13 mouse cellular contexts compared by ENCODE assay signal in genomic region chr5:65489830-65490229, GRCm38 (mm10). TPM values are rescaled to one million over a fixed set of nuclear protein-coding genes. Genes with fewer than 3 reads are reported as not detected.
DNase-seq lines count a peak whose midpoint lies in the region; ATAC-seq and TF ChIP-seq lines count a peak whose summit lies in the region.
"Had no signal": no experiment of that assay in that cellular context is flagged by ENCODE, and none has a peak within 500 bp of the region (broad histone marks: within the 10 kb centered on the region; RNA-seq: fewer than 3 reads in every experiment).

No protein-coding gene starts in this region.

- no peak for TF ChIP-seq RAD21 in MEL (IDR thresholded peaks at IDR 0.05; ENCODE audit: low read depth, low read length)

- no peak overlapping the region for H3K4me2 ChIP-seq in hindbrain, postnatal 0 days (ENCODE audit: low read depth, low read length)
- H3K4me2 ChIP-seq: embryonic facial prominence, embryonic 15.5 days had no signal

- H3K36me3 ChIP-seq in hindbrain, postnatal 0 days (ENCODE audit: insufficient read depth, low read length): no peaks in the 10 kb centered on the region
- no peaks in the 10 kb centered on the region for H3K36me3 ChIP-seq in hindbrain, embryonic 10.5 days
- peaks cover 0 to 16% of the 10 kb centered on the region in 2 experiments; a peak in 2 of 4 replicates for H3K36me3 ChIP-seq in MEL (ENCODE audit: control insufficient read depth in 1 of 2, insufficient read depth in 2 of 2, low read length in 2 of 2)
- H3K36me3 ChIP-seq: embryonic facial prominence, embryonic 15.5 days had no signal

- no peak for ATAC-seq in hindbrain, postnatal 0 days
- peak; percentile 39 for ATAC-seq in granulocyte monocyte progenitor cell, adult 5-6 weeks (replicated peaks; ENCODE audit: poor library complexity, severe bottlenecking)
- no peak for ATAC-seq in erythroid progenitor cell, adult 5-6 weeks (replicated peaks; ENCODE audit: low FRiP score, poor library complexity, severe bottlenecking)
- ATAC-seq: midbrain, embryonic 13.5 days; Patski had no signal

- no peak overlapping the region for H3K9ac ChIP-seq in hindbrain, postnatal 0 days (replicated peaks; ENCODE audit: low read length)
- H3K9ac ChIP-seq in MEL (ENCODE audit: control insufficient read depth, low read depth, low read length, poor library complexity, severe bottlenecking): no peak overlapping the region
- H3K9ac ChIP-seq: embryonic facial prominence, embryonic 15.5 days; midbrain, embryonic 13.5 days had no signal

- WGBS in hindbrain, postnatal 0 days: 73% methylated on average over 4 of the region's 4 CpGs
- 92% methylated on average over 4 of the region's 4 CpGs for WGBS in hindbrain, embryonic 10.5 days

- H3K4me1 ChIP-seq in hindbrain, postnatal 0 days (ENCODE audit: insufficient read depth, low read length): peaks cover 12% of the 10 kb centered on the region; the same call in 1 of the 2 replicates
- peaks cover 21% of the 10 kb centered on the region for H3K4me1 ChIP-seq in hindbrain, embryonic 10.5 days (replicated peaks)
- H3K4me1 ChIP-seq in MEL (ENCODE audit: control insufficient read depth in 1 of 2, insufficient read depth in 2 of 2, low read length in 2 of 2): peaks cover 10 to 12% of the 10 kb centered on the region in 2 experiments

- no peak for TF ChIP-seq POLR2A in MEL (IDR thresholded peaks at IDR 0.05; ENCODE audit: control insufficient read depth in 1 of 2, insufficient read depth in 1 of 2, low read depth in 1 of 2, low read length in 2 of 2, poor library complexity in 1 of 2)

- TF ChIP-seq CTCF in hindbrain, postnatal 0 days (IDR thresholded peaks at IDR 0.05; ENCODE audit: low read depth): no peak
- no peak for TF ChIP-seq CTCF in MEL (IDR thresholded peaks at IDR 0.05 in 2 of 3, conservative IDR thresholded peaks at IDR 0.05 in 1 of 3; ENCODE audit: control insufficient read depth in 1 of 3, insufficient read depth in 1 of 3, low read depth in 2 of 3, low read length in 3 of 3, poor library complexity in 1 of 3, severe bottlenecking in 1 of 3)

- H3K27me3 ChIP-seq in hindbrain, postnatal 0 days (ENCODE audit: insufficient read depth, low read length): no peaks in the 10 kb centered on the region
- peaks cover 3% of the 10 kb centered on the region; the same call in 1 of the 2 replicates for H3K27me3 ChIP-seq in hindbrain, embryonic 10.5 days (ENCODE audit: insufficient read depth, poor library complexity, severe bottlenecking)
- no peaks in the 10 kb centered on the region for H3K27me3 ChIP-seq in MEL (ENCODE audit: control insufficient read depth in 1 of 2, insufficient read depth in 2 of 2, low read length in 2 of 2)
- H3K27me3 ChIP-seq: embryonic facial prominence, embryonic 15.5 days; midbrain, embryonic 13.5 days; Patski had no signal

- H3K4me3 ChIP-seq in hindbrain, postnatal 0 days (ENCODE audit: low read length): no peak overlapping the region
- no peak overlapping the region for H3K4me3 ChIP-seq in hindbrain, embryonic 10.5 days
- H3K4me3 ChIP-seq in MEL (ENCODE audit: control insufficient read depth in 1 of 2, insufficient read depth in 1 of 2, low read depth in 2 of 2, low read length in 2 of 2): no peak overlapping the region
- H3K4me3 ChIP-seq: embryonic facial prominence, embryonic 15.5 days; midbrain, embryonic 13.5 days had no signal

- peaks cover 3% of the 10 kb centered on the region; the same call in 1 of the 2 replicates for H3K79me2 ChIP-seq in MEL (ENCODE audit: control insufficient read depth, insufficient read depth, low read length, poor library complexity)

- peak; percentile 32 for DNase-seq in hindbrain, postnatal 0 days (ENCODE audit: low spot score)
- no peak for DNase-seq in hindbrain, embryonic 10.5 days (ENCODE audit: low spot score)
- DNase-seq in MEL (ENCODE audit: low read depth, low spot score): peak; percentile 72
- DNase-seq in lung, postnatal 25 days (ENCODE audit: low spot score): peak; percentile 85
- no peak for DNase-seq in layer of hippocampus, postnatal 25 days (ENCODE audit: extremely low spot score in 1 of 2, low spot score in 1 of 2)
- DNase-seq in right cerebral cortex, postnatal 10 days (ENCODE audit: low spot score in 2 of 2): no peak
- DNase-seq: gastrocnemius, postnatal 25 days had no signal

- TF ChIP-seq EP300 in MEL (IDR thresholded peaks at IDR 0.05; ENCODE audit: low read depth in 1 of 2, low read length in 2 of 2): 0 out of 4 replicates have a peak, but pooled peaks of 1 of the 2 experiments have one; percentile 10

- H3K27ac ChIP-seq in hindbrain, postnatal 0 days: no peak overlapping the region
- no peak overlapping the region for H3K27ac ChIP-seq in hindbrain, embryonic 10.5 days
- H3K27ac ChIP-seq in MEL (ENCODE audit: control insufficient read depth, low read depth, low read length): no peak overlapping the region
- H3K27ac ChIP-seq: embryonic facial prominence, embryonic 15.5 days; midbrain, embryonic 13.5 days had no signal

- no peaks in the 10 kb centered on the region for H3K9me3 ChIP-seq in hindbrain, postnatal 0 days (ENCODE audit: low read length)
- H3K9me3 ChIP-seq in hindbrain, embryonic 10.5 days: no peaks in the 10 kb centered on the region
- H3K9me3 ChIP-seq in MEL (replicated peaks; ENCODE audit: insufficient read depth, low read length): no peaks in the 10 kb centered on the region
- H3K9me3 ChIP-seq: embryonic facial prominence, embryonic 15.5 days; midbrain, embryonic 13.5 days had no signal

TF ChIP-seq in MEL, 35 proteins besides CTCF, POLR2A, EP300 and RAD21:
- TF ChIP-seq MYB (IDR thresholded peaks at IDR 0.05; ENCODE audit: low read depth, low read length) (no peak), RCOR1 (IDR thresholded peaks at IDR 0.05; ENCODE audit: low read depth, low read length) (0 out of 2 replicates have a peak, but pooled peaks have one; percentile 16)
TF ChIP-seq in MEL: peak in this region for 1.

RNA-seq across cellular contexts. Expression of gene Gm43552, which starts 2.8 kb away (rescaled TPM):
- not detected in 2 replicates for total RNA-seq in hindbrain, postnatal 0 days (2014; rRNA removed)
- not detected in 2 replicates for polyA plus RNA-seq in hindbrain, postnatal 0 days (2015; fragmentation: Nextera tagmentation; extraction: Ambion mirVana)
- polyA plus RNA-seq in hindbrain, embryonic 10.5 days (2016; fragmentation: Nextera tagmentation; extraction: Ambion mirVana): not detected in 2 replicates
- not detected in 2 replicates for total RNA-seq in MEL (2012; rRNA removed)
- polyA plus RNA-seq in MEL (2012; ENCODE audit: insufficient read depth in 1 of 2, insufficient read length in 2 of 2, low read depth in 1 of 2, low replicate concordance in 2 of 2, missing spikeins in 1 of 2): 1 to 10 TPM in 1 of 2 experiments, not detected in 1; 1.7 TPM
- not detected in 2 replicates for total RNA-seq in granulocyte monocyte progenitor cell, adult 5-6 weeks (2014; fragmentation: Nextera tagmentation)
- total RNA-seq in granulocyte monocyte progenitor cell, adult 5-6 weeks (2017): not detected in 2 replicates
- 1 to 10 TPM in 1 of 2 experiments, not detected in 1; 1.8 TPM for total RNA-seq in layer of hippocampus, postnatal 25 days (2021)
- not detected in 2 replicates for total RNA-seq in erythroid progenitor cell, adult 5-6 weeks (2015; ENCODE audit: low replicate concordance)
- total RNA-seq in erythroid progenitor cell, adult 5-6 weeks (2017; ENCODE audit: low replicate concordance): not detected in 2 replicates
- polyA plus RNA-seq: limb, embryonic 11.5 days; midbrain, embryonic 13.5 days; Patski had no signal

RNA-seq across cellular contexts. Expression of gene Smim14, which starts 47.2 kb away (rescaled TPM):
- total RNA-seq in hindbrain, postnatal 0 days (2014; rRNA removed): 153 and 155 TPM in 2 replicates
- 200 and 229 TPM in 2 replicates for polyA plus RNA-seq in hindbrain, postnatal 0 days (2015; fragmentation: Nextera tagmentation; extraction: Ambion mirVana)
- 74.4 and 106 TPM in 2 replicates for polyA plus RNA-seq in hindbrain, embryonic 10.5 days (2016; fragmentation: Nextera tagmentation; extraction: Ambion mirVana)
- total RNA-seq in MEL (2012; rRNA removed): 17.9 and 18.8 TPM in 2 replicates
- 10 to 100 TPM in 1 of 2 experiments, not detected in 1; 29.8 TPM for polyA plus RNA-seq in MEL (2012; ENCODE audit: insufficient read depth in 1 of 2, insufficient read length in 2 of 2, low read depth in 1 of 2, low replicate concordance in 2 of 2, missing spikeins in 1 of 2)
- 127 and 147 TPM in 2 replicates for total RNA-seq in granulocyte monocyte progenitor cell, adult 5-6 weeks (2014; fragmentation: Nextera tagmentation)
- total RNA-seq in granulocyte monocyte progenitor cell, adult 5-6 weeks (2017): 95.5 and 104 TPM in 2 replicates
- 100 to 1,000 TPM; 158 to 162 TPM for total RNA-seq in layer of hippocampus, postnatal 25 days (2021)
- total RNA-seq in erythroid progenitor cell, adult 5-6 weeks (2015; ENCODE audit: low replicate concordance): 36.5 and 44.3 TPM in 2 replicates
- total RNA-seq in erythroid progenitor cell, adult 5-6 weeks (2017; ENCODE audit: low replicate concordance): 13.5 and 18.9 TPM in 2 replicates

RNA-seq across cellular contexts. Expression of gene Ube2k, which starts 47.2 kb away (rescaled TPM):
- 36.5 and 41.9 TPM in 2 replicates for total RNA-seq in hindbrain, postnatal 0 days (2014; rRNA removed)
- polyA plus RNA-seq in hindbrain, postnatal 0 days (2015; fragmentation: Nextera tagmentation; extraction: Ambion mirVana): 199 and 204 TPM in 2 replicates
- polyA plus RNA-seq in hindbrain, embryonic 10.5 days (2016; fragmentation: Nextera tagmentation; extraction: Ambion mirVana): 182 and 190 TPM in 2 replicates
- 52.9 and 65.5 TPM in 2 replicates for total RNA-seq in MEL (2012; rRNA removed)
- 100 to 1,000 TPM in 1 of 2 experiments, not detected in 1; 231 TPM for polyA plus RNA-seq in MEL (2012; ENCODE audit: insufficient read depth in 1 of 2, insufficient read length in 2 of 2, low read depth in 1 of 2, low replicate concordance in 2 of 2, missing spikeins in 1 of 2)
- 151 and 175 TPM in 2 replicates for total RNA-seq in granulocyte monocyte progenitor cell, adult 5-6 weeks (2014; fragmentation: Nextera tagmentation)
- 34.3 and 49.7 TPM in 2 replicates for total RNA-seq in granulocyte monocyte progenitor cell, adult 5-6 weeks (2017)
- 100 to 1,000 TPM; 130 to 134 TPM for total RNA-seq in layer of hippocampus, postnatal 25 days (2021)
- 79.6 and 94.1 TPM in 2 replicates for total RNA-seq in erythroid progenitor cell, adult 5-6 weeks (2015; ENCODE audit: low replicate concordance)
- total RNA-seq in erythroid progenitor cell, adult 5-6 weeks (2017; ENCODE audit: low replicate concordance): 34.3 and 37.0 TPM in 2 replicates

RNA-seq across cellular contexts. Expression of gene Ugdh, which starts 54.1 kb away (rescaled TPM):
- total RNA-seq in hindbrain, postnatal 0 days (2014; rRNA removed): 15.0 and 18.8 TPM in 2 replicates
- 30.7 and 32.1 TPM in 2 replicates for polyA plus RNA-seq in hindbrain, postnatal 0 days (2015; fragmentation: Nextera tagmentation; extraction: Ambion mirVana)
- 52.0 and 62.9 TPM in 2 replicates for polyA plus RNA-seq in hindbrain, embryonic 10.5 days (2016; fragmentation: Nextera tagmentation; extraction: Ambion mirVana)
- total RNA-seq in MEL (2012; rRNA removed): 9.5 and 10.2 TPM in 2 replicates
- 10 to 100 TPM in 1 of 2 experiments, not detected in 1; 31.3 TPM for polyA plus RNA-seq in MEL (2012; ENCODE audit: insufficient read depth in 1 of 2, insufficient read length in 2 of 2, low read depth in 1 of 2, low replicate concordance in 2 of 2, missing spikeins in 1 of 2)
- total RNA-seq in granulocyte monocyte progenitor cell, adult 5-6 weeks (2014; fragmentation: Nextera tagmentation): 54.7 and 56.1 TPM in 2 replicates
- 76.1 and 83.4 TPM in 2 replicates for total RNA-seq in granulocyte monocyte progenitor cell, adult 5-6 weeks (2017)
- 10 to 100 TPM; 27.8 to 29.1 TPM for total RNA-seq in layer of hippocampus, postnatal 25 days (2021)
- total RNA-seq in erythroid progenitor cell, adult 5-6 weeks (2015; ENCODE audit: low replicate concordance): 11.9 and 18.0 TPM in 2 replicates
- 4.0 and 17.6 TPM in 2 replicates for total RNA-seq in erythroid progenitor cell, adult 5-6 weeks (2017; ENCODE audit: low replicate concordance)

Comparison
In these comparisons a context has a peak if more than half of its experiments do, and no peak if none do; other contexts are left out.
1. DNase-seq: peak in hindbrain, postnatal 0 days (single experiment), MEL (single experiment) and lung, postnatal 25 days (single experiment); none in hindbrain, embryonic 10.5 days (single experiment), layer of hippocampus, postnatal 25 days (0 of 2) and right cerebral cortex, postnatal 10 days (0 of 2).